Mouse (Mus musculus): Measurements from ENCODE around the gene Arid1a.

- no peak for TF ChIP-seq POLR2A (IDR thresholded peaks at IDR 0.05; ENCODE audit: low read depth, low read length)
- TF ChIP-seq CTCF (conservative IDR thresholded peaks at IDR 0.05; ENCODE audit: insufficient read depth, insufficient read length, low read depth, low read length), result no peak
Measured at GRCm38 (mm10) chr4:133687126-133687525, 69.4 kb downstream of the Arid1a start.
